Comparison of ENCODE assay signal across 16 mouse cellular contexts in genomic region chr3:85480638-85481037, GRCm38 (mm10).
DNase-seq lines count a peak whose midpoint lies in the region; ATAC-seq and TF ChIP-seq lines count a peak whose summit lies in the region.
"Had no signal": no experiment of that assay in that cellular context is flagged by ENCODE, and none has a peak within 500 bp of the region (broad histone marks: within the 10 kb centered on the region; RNA-seq: fewer than 3 reads in every experiment).

No protein-coding gene starts in this region.

- H3K27me3 ChIP-seq in lung, embryonic 14.5 days (ENCODE audit: insufficient read depth, low read length), result no peaks in the 10 kb centered on the region
- H3K27me3 ChIP-seq: forebrain, embryonic 13.5 days; kidney, embryonic 15.5 days; liver, embryonic 13.5 days; midbrain, embryonic 15.5 days had no signal

- H3K9ac ChIP-seq in lung, embryonic 14.5 days, result no peak overlapping the region
- H3K9ac ChIP-seq: forebrain, embryonic 13.5 days; hindbrain, embryonic 14.5 days; kidney, embryonic 15.5 days; liver, embryonic 13.5 days; midbrain, embryonic 15.5 days had no signal

- ATAC-seq in lung, embryonic 14.5 days (ENCODE audit: insufficient read depth), result no peak
- ATAC-seq: forebrain, embryonic 13.5 days; midbrain, embryonic 15.5 days had no signal

- H3K4me2 ChIP-seq in lung, embryonic 14.5 days, result no peak overlapping the region
- H3K4me2 ChIP-seq: forebrain, embryonic 13.5 days; hindbrain, embryonic 14.5 days; kidney, embryonic 15.5 days; liver, embryonic 13.5 days; midbrain, embryonic 15.5 days had no signal

- no peak for DNase-seq in gastrocnemius, adult 2 months
- no peak for DNase-seq in gastrocnemius, postnatal 36 days
- DNase-seq in lung, embryonic 14.5 days, result no peak
- DNase-seq in lung, postnatal 4 days, result no peak
- DNase-seq in ES-CJ7 (ENCODE audit: low read depth, low spot score), result peak; percentile 37
- DNase-seq in spleen, postnatal 4 days (ENCODE audit: low spot score in 2 of 2), result no peak
- no peak for DNase-seq in gastrocnemius, postnatal 10 days
- DNase-seq: cerebellum, adult 11 months; gastrocnemius, postnatal 25 days; liver, embryonic 13.5 days had no signal

- no peaks in the 10 kb centered on the region for H3K4me1 ChIP-seq in lung, embryonic 14.5 days (ENCODE audit: insufficient read depth)
- H3K4me1 ChIP-seq in cortical plate, adult 2 months (ENCODE audit: control insufficient read depth, insufficient read depth, low read length), result no peaks in the 10 kb centered on the region
- H3K4me1 ChIP-seq: forebrain, embryonic 13.5 days; liver, embryonic 13.5 days; midbrain, embryonic 15.5 days had no signal

- TF ChIP-seq POLR2A in cortical plate, adult 2 months (IDR thresholded peaks at IDR 0.05; ENCODE audit: extremely low read depth, insufficient read depth, low read length), result no peak

- no peak overlapping the region for H3K27ac ChIP-seq in gastrocnemius, adult 2 months
- H3K27ac ChIP-seq in lung, embryonic 14.5 days (ENCODE audit: low read depth), result no peak overlapping the region
- H3K27ac ChIP-seq in cortical plate, adult 2 months (ENCODE audit: insufficient read depth, low read length), result no peak overlapping the region
- H3K27ac ChIP-seq: forebrain, embryonic 13.5 days; hindbrain, embryonic 14.5 days; kidney, embryonic 15.5 days; liver, embryonic 13.5 days; macrophage; midbrain, embryonic 15.5 days had no signal

- no peaks in the 10 kb centered on the region for H3K36me3 ChIP-seq in lung, embryonic 14.5 days (ENCODE audit: insufficient read depth)
- H3K36me3 ChIP-seq: kidney, embryonic 15.5 days; liver, embryonic 13.5 days; midbrain, embryonic 15.5 days had no signal

- H3K9me3 ChIP-seq in lung, embryonic 14.5 days (ENCODE audit: low read depth, low read length), result peaks cover 5% of the 10 kb centered on the region; the same call in 1 of the 2 replicates
- H3K9me3 ChIP-seq: forebrain, embryonic 13.5 days; kidney, embryonic 15.5 days; liver, embryonic 13.5 days; midbrain, embryonic 15.5 days had no signal

- peak; percentile 37 for TF ChIP-seq CTCF in gastrocnemius, adult 2 months (IDR thresholded peaks at IDR 0.05)
- TF ChIP-seq CTCF in lung, embryonic 14.5 days (IDR thresholded peaks at IDR 0.05; ENCODE audit: low read depth), result peak; percentile 42
- 0 out of 2 replicates have a peak, but pooled peaks have one; percentile 1 for TF ChIP-seq CTCF in cortical plate, adult 2 months (IDR thresholded peaks at IDR 0.05; ENCODE audit: extremely low read depth, insufficient read depth, low read length)

- 76% methylated on average over 1 of the region's 1 CpGs for WGBS in lung, embryonic 14.5 days

- intact Hi-C loops in gastrocnemius, adult 2 months (cut with DNase I), result no loop called here
- intact Hi-C loops in gastrocnemius, postnatal 36 days (cut with DNase I), result no loop called here

- H3K4me3 ChIP-seq in gastrocnemius, adult 2 months, result no peak overlapping the region
- no peak overlapping the region for H3K4me3 ChIP-seq in lung, embryonic 14.5 days (ENCODE audit: low read depth, low read length)
- H3K4me3 ChIP-seq in cortical plate, adult 2 months (ENCODE audit: insufficient read depth, low read length), result no peak overlapping the region
- H3K4me3 ChIP-seq: forebrain, embryonic 13.5 days; kidney, embryonic 15.5 days; liver, embryonic 13.5 days; midbrain, embryonic 15.5 days had no signal
